Mouse (Mus musculus): ENCODE data around the gene Rcn2. TPM values are rescaled to one million over a fixed set of nuclear protein-coding genes. Genes with fewer than 3 reads are reported as not detected.

Gene Rcn2
- polyA plus RNA-seq, 1 experiment, result 82.3 TPM

DNA sequence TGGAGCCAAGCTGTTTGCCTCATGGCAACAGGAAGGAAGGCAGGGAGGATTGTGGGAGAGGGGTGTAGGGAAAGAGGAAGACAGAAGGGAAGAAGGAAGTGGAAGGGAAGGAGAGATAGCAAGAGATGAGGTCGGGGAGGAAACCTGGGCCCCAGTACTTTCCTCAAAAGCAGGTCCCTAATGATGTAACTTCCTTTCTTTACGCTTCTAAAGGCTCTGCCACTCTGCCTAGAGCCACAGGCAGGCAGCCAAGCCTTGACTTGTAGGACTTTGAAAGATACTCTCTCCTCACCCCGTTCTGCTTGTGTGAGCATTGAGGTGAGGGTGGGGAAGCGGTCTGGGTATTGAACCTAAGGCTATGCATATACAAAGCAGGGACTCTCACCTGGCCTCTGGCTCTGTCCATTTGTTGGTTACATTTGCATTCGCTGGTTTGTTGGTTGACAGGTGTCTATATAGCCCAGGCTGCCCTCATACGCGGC is 58.4 kb downstream of the Rcn2 start:
- Histone ChIP-seq H3K9ac (ENCODE audit: low read depth, poor library complexity, severe bottlenecking) (no peak overlapping the region), H3K4me3 (ENCODE audit: low read depth, low read length) (no peak overlapping the region), H3K4me1 (ENCODE audit: control insufficient read depth, insufficient read depth, low read length) (no peaks in the 10 kb centered on the region), H3K36me3 (ENCODE audit: control insufficient read depth, insufficient read depth, low read length, poor library complexity, severe bottlenecking) (no peaks in the 10 kb centered on the region), H3K9me3 (replicated peaks; ENCODE audit: control insufficient read depth, insufficient read depth, low read length, poor library complexity, severe bottlenecking) (no peaks in the 10 kb centered on the region), H3K27ac (ENCODE audit: insufficient read depth, low read length) (no peak overlapping the region), H3K27me3 (ENCODE audit: control insufficient read depth, insufficient read depth, low read length, poor library complexity, severe bottlenecking) (no peaks in the 10 kb centered on the region)
- TF ChIP-seq CTCF (IDR thresholded peaks at IDR 0.05; ENCODE audit: low read depth, low read length) (no peak), POLR2A (IDR thresholded peaks at IDR 0.05; ENCODE audit: insufficient read depth, low read length) (no peak), EP300 (IDR thresholded peaks at IDR 0.05; ENCODE audit: insufficient read depth, low read depth, low read length) (no peak)

DNA sequence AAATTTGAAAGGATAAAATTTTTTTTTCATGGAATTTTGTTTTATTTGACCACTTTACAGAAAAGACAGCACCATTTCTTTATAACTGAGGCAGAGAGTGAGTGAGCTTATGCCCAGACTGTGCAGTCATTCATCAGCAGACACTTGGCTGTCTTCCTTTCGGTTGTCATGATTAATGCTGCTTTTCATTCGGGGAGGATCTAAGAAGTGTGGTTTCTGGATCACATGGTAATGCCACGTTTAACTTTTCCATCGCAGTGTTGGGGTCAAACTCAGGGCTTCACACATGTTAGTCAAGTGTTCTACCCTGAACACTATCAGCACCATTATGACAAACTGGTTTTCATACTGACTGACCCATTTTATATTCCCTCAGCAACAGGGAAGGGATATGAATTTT is 59.4 kb downstream of the Rcn2 start:
- Histone ChIP-seq H3K9me3 (replicated peaks; ENCODE audit: control insufficient read depth, insufficient read depth, low read length, poor library complexity, severe bottlenecking) (no peaks in the 10 kb centered on the region), H3K9ac (ENCODE audit: low read depth, poor library complexity, severe bottlenecking) (no peak overlapping the region), H3K27me3 (ENCODE audit: control insufficient read depth, insufficient read depth, low read length, poor library complexity, severe bottlenecking) (no peaks in the 10 kb centered on the region), H3K27ac (ENCODE audit: insufficient read depth, low read length) (no peak overlapping the region), H3K4me1 (ENCODE audit: control insufficient read depth, insufficient read depth, low read length) (no peaks in the 10 kb centered on the region), H3K4me3 (ENCODE audit: low read depth, low read length) (no peak overlapping the region), H3K36me3 (ENCODE audit: control insufficient read depth, insufficient read depth, low read length, poor library complexity, severe bottlenecking) (no peaks in the 10 kb centered on the region)
- no peak for TF ChIP-seq EP300 (IDR thresholded peaks at IDR 0.05; ENCODE audit: insufficient read depth, low read depth, low read length)
- TF ChIP-seq POLR2A (IDR thresholded peaks at IDR 0.05; ENCODE audit: insufficient read depth, low read length), result no peak
- no peak for TF ChIP-seq CTCF (IDR thresholded peaks at IDR 0.05; ENCODE audit: low read depth, low read length)

DNA sequence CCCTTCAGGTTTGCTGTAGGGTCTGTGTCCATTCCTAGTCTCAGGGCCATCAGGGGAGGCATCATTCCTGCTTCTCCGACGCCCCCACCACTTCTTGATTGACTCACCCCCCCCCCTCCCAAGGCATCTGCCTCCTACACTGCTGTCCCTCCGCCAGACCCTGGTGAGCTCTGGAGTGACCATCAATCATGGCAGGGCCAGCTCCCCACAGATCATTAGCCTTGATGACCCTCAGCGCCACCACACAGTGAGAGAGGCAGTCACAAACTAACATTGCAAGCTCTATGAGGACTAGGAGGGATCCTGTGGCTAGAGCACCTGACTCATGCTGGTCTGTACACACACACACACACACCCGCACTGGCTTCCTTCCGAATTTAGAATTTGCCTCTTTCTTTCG is 63.3 kb downstream of the Rcn2 start:
- no peak overlapping the region for H3K9ac ChIP-seq (ENCODE audit: low read depth, poor library complexity, severe bottlenecking)
- H3K27ac ChIP-seq (ENCODE audit: insufficient read depth, low read length), result no peak overlapping the region
- no peak overlapping the region for H3K4me3 ChIP-seq (ENCODE audit: low read depth, low read length)
- no peaks in the 10 kb centered on the region for H3K4me1 ChIP-seq (ENCODE audit: control insufficient read depth, insufficient read depth, low read length)
- H3K36me3 ChIP-seq (ENCODE audit: control insufficient read depth, insufficient read depth, low read length, poor library complexity, severe bottlenecking), result no peaks in the 10 kb centered on the region
- H3K27me3 ChIP-seq (ENCODE audit: control insufficient read depth, insufficient read depth, low read length, poor library complexity, severe bottlenecking), result no peaks in the 10 kb centered on the region
- H3K9me3 ChIP-seq (replicated peaks; ENCODE audit: control insufficient read depth, insufficient read depth, low read length, poor library complexity, severe bottlenecking), result no peaks in the 10 kb centered on the region
- TF ChIP-seq POLR2A (IDR thresholded peaks at IDR 0.05; ENCODE audit: insufficient read depth, low read length) (no peak), CTCF (IDR thresholded peaks at IDR 0.05; ENCODE audit: low read depth, low read length) (no peak), EP300 (IDR thresholded peaks at IDR 0.05; ENCODE audit: insufficient read depth, low read depth, low read length) (no peak)

DNA sequence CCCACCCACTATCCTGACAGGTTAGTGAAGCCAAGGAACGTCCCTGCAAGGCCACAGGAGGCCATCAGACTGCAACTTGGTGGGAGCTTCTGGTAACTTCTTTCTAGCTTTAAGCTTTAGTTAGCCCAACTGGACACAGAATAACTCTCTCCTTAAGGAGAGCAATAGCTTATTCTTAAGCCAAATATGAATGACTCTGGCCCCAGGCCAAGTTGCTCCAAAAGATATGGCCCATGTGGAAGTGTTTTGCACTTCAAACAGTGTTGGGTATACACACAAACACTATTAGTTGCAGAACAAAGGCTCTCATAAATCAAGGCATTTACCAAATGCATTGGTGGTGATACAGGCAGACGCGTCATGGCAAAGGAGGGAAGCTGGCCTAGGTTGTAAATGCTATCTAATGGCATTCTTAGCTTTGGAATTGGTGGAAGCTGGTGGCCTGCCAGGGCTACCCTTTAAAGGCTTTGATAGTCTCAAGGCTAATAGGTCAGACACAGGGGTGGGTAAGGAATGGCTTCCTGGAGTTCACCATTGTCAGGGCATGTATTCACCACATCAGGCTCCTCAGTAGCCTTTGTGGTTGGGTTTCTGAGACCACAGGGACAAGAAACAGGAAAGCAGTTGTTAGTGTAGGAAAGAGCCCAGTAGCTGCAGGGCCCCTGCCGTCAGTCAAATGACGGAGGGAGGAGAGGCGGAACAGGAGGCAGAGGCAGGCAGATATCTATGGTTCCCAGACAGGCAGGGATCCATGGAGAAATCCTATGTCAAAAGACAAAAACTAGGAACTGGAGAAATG is 64.8 kb downstream of the Rcn2 start:
- no peaks in the 10 kb centered on the region for H3K27me3 ChIP-seq (ENCODE audit: control insufficient read depth, insufficient read depth, low read length, poor library complexity, severe bottlenecking)
- H3K36me3 ChIP-seq (ENCODE audit: control insufficient read depth, insufficient read depth, low read length, poor library complexity, severe bottlenecking), result no peaks in the 10 kb centered on the region
- H3K4me3 ChIP-seq (ENCODE audit: low read depth, low read length), result no peak overlapping the region
- no peak for TF ChIP-seq POLR2A (IDR thresholded peaks at IDR 0.05; ENCODE audit: insufficient read depth, low read length)
- no peak for TF ChIP-seq EP300 (IDR thresholded peaks at IDR 0.05; ENCODE audit: insufficient read depth, low read depth, low read length)
- no peaks in the 10 kb centered on the region for H3K4me1 ChIP-seq (ENCODE audit: control insufficient read depth, insufficient read depth, low read length)
- H3K9me3 ChIP-seq (replicated peaks; ENCODE audit: control insufficient read depth, insufficient read depth, low read length, poor library complexity, severe bottlenecking), result no peaks in the 10 kb centered on the region
- no peak overlapping the region for H3K9ac ChIP-seq (ENCODE audit: low read depth, poor library complexity, severe bottlenecking)
- no peak overlapping the region for H3K27ac ChIP-seq (ENCODE audit: insufficient read depth, low read length)

DNA sequence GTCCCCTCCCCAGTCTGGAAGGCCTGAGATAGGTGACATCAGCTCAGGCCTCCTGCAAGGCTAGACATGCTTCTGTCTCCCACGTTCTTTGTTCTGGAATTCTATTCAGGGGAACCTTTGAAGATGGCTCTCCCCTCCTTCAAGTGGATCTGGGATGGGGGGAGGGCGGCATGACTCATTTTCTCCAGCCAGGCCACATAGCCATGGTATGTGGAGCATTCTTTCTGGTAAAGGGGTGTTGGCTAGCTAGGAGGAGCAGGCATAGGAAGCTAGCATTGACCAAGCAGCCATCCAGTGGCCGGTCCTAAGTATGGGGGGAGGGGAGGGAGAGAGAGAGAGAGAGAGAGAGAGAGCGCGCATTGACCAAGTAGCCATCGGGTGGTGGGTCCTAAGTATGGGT is 65.9 kb downstream of the Rcn2 start:
- Histone ChIP-seq H3K36me3 (ENCODE audit: control insufficient read depth, insufficient read depth, low read length, poor library complexity, severe bottlenecking) (no peaks in the 10 kb centered on the region), H3K9me3 (replicated peaks; ENCODE audit: control insufficient read depth, insufficient read depth, low read length, poor library complexity, severe bottlenecking) (no peaks in the 10 kb centered on the region), H3K27me3 (ENCODE audit: control insufficient read depth, insufficient read depth, low read length, poor library complexity, severe bottlenecking) (no peaks in the 10 kb centered on the region), H3K9ac (ENCODE audit: low read depth, poor library complexity, severe bottlenecking) (no peak overlapping the region), H3K27ac (ENCODE audit: insufficient read depth, low read length) (no peak overlapping the region), H3K4me1 (ENCODE audit: control insufficient read depth, insufficient read depth, low read length) (no peaks in the 10 kb centered on the region), H3K4me3 (ENCODE audit: low read depth, low read length) (no peak overlapping the region)
- TF ChIP-seq EP300 (IDR thresholded peaks at IDR 0.05; ENCODE audit: insufficient read depth, low read depth, low read length) (peak; percentile 59; the same call in 1 of the 2 replicates), POLR2A (IDR thresholded peaks at IDR 0.05; ENCODE audit: insufficient read depth, low read length) (no peak)

DNA sequence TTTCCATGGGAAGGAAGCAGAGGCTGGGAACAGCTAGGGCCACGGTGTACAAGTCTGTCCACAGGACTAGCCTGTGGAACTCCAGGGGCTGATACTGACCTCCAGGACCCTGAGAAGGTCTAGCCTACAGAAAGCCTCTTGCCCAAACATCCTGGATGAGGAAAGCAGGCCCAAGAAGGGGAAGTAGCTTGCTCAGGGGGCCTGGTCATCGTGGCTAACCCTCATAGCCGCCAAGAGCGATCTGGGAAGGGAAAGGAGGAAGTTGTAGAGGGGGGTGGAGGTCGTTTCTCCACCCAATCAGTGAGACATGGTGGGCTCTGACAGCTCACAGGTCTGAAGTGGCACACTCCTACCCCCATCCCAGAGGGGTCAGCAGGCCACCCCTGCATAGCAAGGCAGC is 66.5 kb downstream of the Rcn2 start:
- Histone ChIP-seq H3K4me1 (ENCODE audit: control insufficient read depth, insufficient read depth, low read length) (no peaks in the 10 kb centered on the region), H3K36me3 (ENCODE audit: control insufficient read depth, insufficient read depth, low read length, poor library complexity, severe bottlenecking) (no peaks in the 10 kb centered on the region), H3K27me3 (ENCODE audit: control insufficient read depth, insufficient read depth, low read length, poor library complexity, severe bottlenecking) (no peaks in the 10 kb centered on the region), H3K9ac (ENCODE audit: low read depth, poor library complexity, severe bottlenecking) (no peak overlapping the region), H3K4me3 (ENCODE audit: low read depth, low read length) (no peak overlapping the region), H3K27ac (ENCODE audit: insufficient read depth, low read length) (no peak overlapping the region), H3K9me3 (replicated peaks; ENCODE audit: control insufficient read depth, insufficient read depth, low read length, poor library complexity, severe bottlenecking) (no peaks in the 10 kb centered on the region)
- TF ChIP-seq EP300 (IDR thresholded peaks at IDR 0.05; ENCODE audit: insufficient read depth, low read depth, low read length), result no peak
- TF ChIP-seq CTCF (IDR thresholded peaks at IDR 0.05; ENCODE audit: low read depth, low read length), result no peak
- TF ChIP-seq POLR2A (IDR thresholded peaks at IDR 0.05; ENCODE audit: insufficient read depth, low read length), result no peak

Other genes starting within 250 kb of the Rcn2 start
- 22.7 and 24.2 TPM in 2 replicates for gene Scaper, start 103.7 kb upstream of the Rcn2 start, polyA plus RNA-seq (2011; ENCODE audit: insufficient read depth, insufficient read length, low read depth, missing spikeins)
- gene 4930563M21Rik, start 31.3 kb upstream of the Rcn2 start, polyA plus RNA-seq (2011; ENCODE audit: insufficient read depth, insufficient read length, low read depth, missing spikeins), result not detected in 2 replicates
- 3.5 and 5.2 TPM in 2 replicates for gene Pstpip1, start 48.1 kb downstream of the Rcn2 start, polyA plus RNA-seq (2011; ENCODE audit: insufficient read depth, insufficient read length, low read depth, missing spikeins)
- 91.2 and 96.4 TPM in 2 replicates for gene Tspan3, start 123.6 kb downstream of the Rcn2 start, polyA plus RNA-seq (2011; ENCODE audit: insufficient read depth, insufficient read length, low read depth, missing spikeins)

Measured in ES-Bruce4 (cell line).